ENCODE assay signal across 23 mouse cellular contexts in genomic region chr2:125404509-125405105, GRCm38 (mm10).
"Had no signal": no experiment of that assay in that cellular context is flagged by ENCODE, and none has a peak within 500 bp of the region (broad histone marks: within the 10 kb centered on the region; RNA-seq: fewer than 3 reads in every experiment).

No protein-coding gene starts in this region.

- H3K36me3 ChIP-seq: limb, embryonic 10.5 days; limb, embryonic 13.5 days; liver, embryonic 13.5 days; midbrain, embryonic 10.5 days; midbrain, embryonic 15.5 days; neural tube, embryonic 12.5 days; neural tube, embryonic 15.5 days had no signal

- H3K9me3 ChIP-seq: intestine, embryonic 15.5 days; kidney, embryonic 15.5 days; limb, embryonic 10.5 days; limb, embryonic 13.5 days; liver, embryonic 13.5 days; midbrain, embryonic 10.5 days; midbrain, embryonic 15.5 days; neural tube, embryonic 12.5 days; neural tube, embryonic 15.5 days had no signal

- DNase-seq: kidney, adult 11 months; kidney, adult 8-10 months; kidney, postnatal 25 days; layer of hippocampus, adult 9-11 months; liver; liver, embryonic 13.5 days; right cerebral cortex, adult 18-20 months; right cerebral cortex, postnatal 14 days; right cerebral cortex, postnatal 4 days; thymus, adult 2 months; thymus, postnatal 14 days; thymus, postnatal 4 days had no signal

- H3K9ac ChIP-seq: intestine, embryonic 15.5 days; kidney, embryonic 15.5 days; limb, embryonic 13.5 days; liver, embryonic 13.5 days; midbrain, embryonic 15.5 days; neural tube, embryonic 12.5 days; neural tube, embryonic 15.5 days had no signal

- H3K4me1 ChIP-seq: intestine, embryonic 15.5 days; kidney, embryonic 15.5 days; limb, embryonic 10.5 days; limb, embryonic 13.5 days; liver, embryonic 13.5 days; midbrain, embryonic 10.5 days; midbrain, embryonic 15.5 days; neural tube, embryonic 12.5 days; neural tube, embryonic 15.5 days had no signal

- ATAC-seq: intestine, embryonic 15.5 days; midbrain, embryonic 15.5 days had no signal

- H3K4me3 ChIP-seq: intestine, embryonic 15.5 days; kidney, embryonic 15.5 days; layer of hippocampus, adult 2 months; limb, embryonic 10.5 days; limb, embryonic 13.5 days; liver, embryonic 13.5 days; megakaryocyte, embryonic 14.5 days; midbrain, embryonic 10.5 days; midbrain, embryonic 15.5 days; neural tube, embryonic 12.5 days; neural tube, embryonic 15.5 days had no signal

- H3K27ac ChIP-seq: kidney, embryonic 15.5 days; layer of hippocampus, adult 2 months; limb, embryonic 10.5 days; limb, embryonic 13.5 days; liver, embryonic 13.5 days; midbrain, embryonic 10.5 days; midbrain, embryonic 15.5 days; neural tube, embryonic 12.5 days; neural tube, embryonic 15.5 days; stomach, postnatal 0 days had no signal

- H3K4me2 ChIP-seq: intestine, embryonic 15.5 days; kidney, embryonic 15.5 days; limb, embryonic 13.5 days; liver, embryonic 13.5 days; midbrain, embryonic 15.5 days; neural tube, embryonic 12.5 days; neural tube, embryonic 15.5 days had no signal

- H3K27me3 ChIP-seq: intestine, embryonic 15.5 days; kidney, embryonic 15.5 days; limb, embryonic 13.5 days; liver, embryonic 13.5 days; megakaryocyte, embryonic 14.5 days; midbrain, embryonic 15.5 days; neural tube, embryonic 12.5 days; neural tube, embryonic 15.5 days had no signal
